Mouse (Mus musculus) right cerebral cortex, adult 18-20 months (tissue): ENCODE measurements at regions not wholly inside any gene's neighbourhood (a gene's known extent, or its start where the extent isn't known, plus 50 kb on each side); places are given as distances from the start of the nearest gene placed in this dataset.

Experiments
- DNase-seq: peaks from one replicate; pipeline ENCODE4 v3.0.0; 2022; ENCODE audit warnings: mixed read lengths

DNA sequence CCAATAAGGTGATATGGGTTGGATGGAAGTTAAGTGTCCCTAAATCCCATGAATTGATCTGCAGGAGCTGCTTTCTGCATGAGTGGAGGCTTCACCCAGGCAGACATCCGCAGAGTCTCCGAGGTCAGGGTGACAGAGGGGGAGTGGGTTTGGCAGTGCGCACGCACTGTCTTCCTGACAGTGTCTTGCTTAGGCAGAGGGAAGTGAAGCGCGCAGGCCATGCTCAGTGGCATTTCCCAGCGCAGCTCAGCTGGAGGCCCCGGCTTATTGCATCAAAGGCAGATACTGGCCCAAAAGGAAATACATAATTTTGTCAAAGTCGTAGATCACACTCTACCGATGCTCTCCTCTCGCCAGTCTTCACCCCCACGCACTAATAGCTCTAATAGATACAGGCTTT, 252.7 kb upstream of the Dnajc24 start:
- no peak for DNase-seq

- DNase-seq = no peak
These were observed 231.0 kb upstream of the Dnajc24 start for GRCm38 (mm10) chr2:106234358-106234757.

DNA sequence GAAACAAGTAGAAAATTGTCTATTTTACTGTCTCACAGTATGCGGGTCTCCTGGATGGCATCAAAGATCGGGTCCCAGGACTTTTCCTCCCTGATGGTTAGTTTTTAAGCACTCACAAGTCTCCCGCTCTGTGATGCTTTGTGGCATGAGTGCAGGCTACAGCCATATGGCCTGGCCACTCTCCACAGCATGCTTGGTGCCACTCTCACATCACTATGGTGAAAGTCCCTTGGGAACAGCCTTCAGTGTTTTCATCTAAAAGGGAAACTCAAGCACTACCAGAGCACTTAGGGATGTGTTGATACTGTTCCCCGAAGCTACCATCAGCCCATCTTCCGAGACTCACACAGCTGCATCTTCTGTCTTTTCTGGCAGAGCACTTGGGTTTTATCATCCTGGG, 227.8 kb upstream of the Dnajc24 start:
- DNase-seq = no peak

GRCm38 (mm10) chr2:106230021-106230420, 226.7 kb upstream of the Dnajc24 start:
- no peak for DNase-seq

DNA sequence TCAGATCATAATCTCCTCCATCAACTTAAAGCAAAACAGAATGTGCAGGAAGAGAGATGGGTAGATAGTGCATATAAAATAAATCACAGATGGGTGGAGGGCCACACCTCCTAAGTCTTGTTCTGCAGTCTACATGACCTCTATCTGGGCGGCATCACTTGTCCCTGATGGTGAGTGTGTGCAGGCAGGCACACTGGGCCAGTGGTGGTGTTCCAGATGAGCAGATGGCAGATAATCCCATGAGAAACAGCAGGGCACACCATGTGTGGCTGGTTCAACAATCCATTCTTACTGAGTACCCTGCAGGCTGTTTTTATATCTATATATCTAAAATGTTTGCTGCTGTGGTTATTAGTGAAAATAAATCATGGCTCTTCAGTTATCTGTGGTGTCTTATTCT, 224.9 kb upstream of the Dnajc24 start:
- no peak for DNase-seq

- peak; percentile 18 for DNase-seq
These were observed 212.8 kb upstream of the Dnajc24 start for GRCm38 (mm10) chr2:106216169-106216568.

DNA sequence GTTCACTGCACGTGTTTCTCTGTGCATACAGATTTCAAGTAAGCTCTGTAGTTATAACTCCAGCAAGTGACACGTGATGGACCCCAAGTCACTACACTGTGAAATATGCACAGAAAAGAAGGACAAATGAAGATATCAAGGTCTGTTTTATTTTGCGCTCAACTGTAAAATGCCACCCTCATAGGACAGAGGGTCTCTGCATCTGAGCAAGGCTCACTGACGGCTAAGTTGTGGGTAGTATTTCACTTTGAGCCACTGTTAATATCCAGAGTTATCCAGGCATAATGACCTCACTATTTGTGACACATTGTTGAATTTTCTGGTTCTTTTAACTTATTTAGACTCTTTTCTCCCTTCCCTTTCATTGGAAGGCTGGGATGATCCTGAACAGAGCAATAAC, 210.4 kb upstream of the Dnajc24 start:
- DNase-seq = no peak

DNA sequence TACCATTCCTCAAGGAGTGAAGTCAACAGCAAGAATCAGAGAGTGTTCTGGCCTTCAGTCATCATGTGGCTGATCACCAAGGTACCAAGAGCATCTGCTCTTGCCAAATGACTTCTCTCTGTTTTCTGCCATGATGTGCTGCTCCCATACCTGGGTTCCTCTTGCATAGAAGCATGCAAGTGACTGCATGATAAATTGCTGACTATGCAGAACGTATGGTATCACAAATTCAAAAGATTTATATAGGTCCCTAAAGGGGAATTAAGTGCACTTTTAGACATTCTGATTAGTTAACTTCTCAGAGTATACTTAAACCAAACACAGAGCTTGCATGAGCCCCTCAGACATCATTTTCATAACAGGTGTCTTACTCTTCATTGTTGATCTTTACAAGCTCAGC, 207.4 kb upstream of the Dnajc24 start:
- no peak for DNase-seq

DNA sequence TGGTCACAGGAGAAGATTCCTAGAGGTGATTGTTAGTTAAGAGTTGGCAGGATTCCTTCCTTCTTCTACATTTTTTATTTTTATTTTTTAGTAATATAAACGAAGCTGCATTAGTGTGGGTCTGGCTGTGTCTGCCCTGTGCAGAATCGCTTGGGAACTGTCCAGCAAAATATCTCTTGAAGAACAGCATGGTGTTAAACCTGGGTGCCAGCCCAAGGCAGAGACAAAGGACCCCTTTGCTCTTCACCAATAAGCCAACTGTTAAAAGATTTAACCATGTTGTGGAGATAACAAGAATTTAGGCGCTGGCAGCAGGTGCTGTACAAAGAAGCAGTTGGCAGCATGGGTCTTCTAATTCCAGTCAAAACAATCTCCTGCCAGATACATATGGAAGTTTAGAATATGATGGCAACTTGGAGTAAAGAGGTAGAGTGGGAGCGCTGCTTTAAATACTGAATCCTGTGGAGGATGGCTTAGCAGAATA, 205.5 kb upstream of the Dnajc24 start:
- DNase-seq = no peak

GRCm38 (mm10) chr2:106200130-106200529, 196.8 kb upstream of the Dnajc24 start:
- DNase-seq = no peak

- DNase-seq = no peak
These were observed 191.8 kb upstream of the Dnajc24 start for GRCm38 (mm10) chr2:106195170-106195569.

DNA sequence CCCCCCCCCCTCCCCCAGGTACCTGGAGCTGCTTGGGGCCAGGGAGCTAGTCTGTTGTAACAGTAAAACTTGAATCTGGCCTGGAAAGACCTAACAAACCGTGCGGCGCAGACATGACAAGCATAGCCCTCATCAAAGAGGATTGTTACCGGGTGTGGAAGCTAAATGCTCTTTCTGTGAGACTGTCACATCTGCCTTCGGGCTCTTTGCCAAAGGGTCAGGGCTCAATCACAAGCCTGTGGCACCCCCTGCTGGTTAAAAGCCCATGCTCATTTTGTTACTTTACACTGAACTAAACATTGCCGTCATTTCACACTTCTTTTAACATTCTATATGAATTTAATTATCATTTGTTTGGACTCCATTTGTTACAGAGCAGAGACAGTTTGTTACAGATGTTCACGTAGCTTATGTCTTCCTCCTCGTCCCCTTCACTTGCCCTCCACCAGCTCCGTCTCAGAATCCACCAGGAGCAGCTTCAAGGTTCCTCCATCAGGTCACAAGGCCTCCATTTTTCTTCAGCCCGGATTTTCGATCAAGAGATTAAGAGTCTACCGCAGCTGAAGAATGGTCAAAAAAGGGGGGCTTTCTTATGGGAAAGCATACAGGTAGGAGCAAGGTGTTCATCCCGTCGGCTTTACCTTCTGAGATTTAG, 191.1 kb upstream of the Dnajc24 start:
- peak; percentile 82 for DNase-seq

- DNase-seq = no peak
These were observed 190.6 kb upstream of the Dnajc24 start for GRCm38 (mm10) chr2:106193889-106194347.

DNA sequence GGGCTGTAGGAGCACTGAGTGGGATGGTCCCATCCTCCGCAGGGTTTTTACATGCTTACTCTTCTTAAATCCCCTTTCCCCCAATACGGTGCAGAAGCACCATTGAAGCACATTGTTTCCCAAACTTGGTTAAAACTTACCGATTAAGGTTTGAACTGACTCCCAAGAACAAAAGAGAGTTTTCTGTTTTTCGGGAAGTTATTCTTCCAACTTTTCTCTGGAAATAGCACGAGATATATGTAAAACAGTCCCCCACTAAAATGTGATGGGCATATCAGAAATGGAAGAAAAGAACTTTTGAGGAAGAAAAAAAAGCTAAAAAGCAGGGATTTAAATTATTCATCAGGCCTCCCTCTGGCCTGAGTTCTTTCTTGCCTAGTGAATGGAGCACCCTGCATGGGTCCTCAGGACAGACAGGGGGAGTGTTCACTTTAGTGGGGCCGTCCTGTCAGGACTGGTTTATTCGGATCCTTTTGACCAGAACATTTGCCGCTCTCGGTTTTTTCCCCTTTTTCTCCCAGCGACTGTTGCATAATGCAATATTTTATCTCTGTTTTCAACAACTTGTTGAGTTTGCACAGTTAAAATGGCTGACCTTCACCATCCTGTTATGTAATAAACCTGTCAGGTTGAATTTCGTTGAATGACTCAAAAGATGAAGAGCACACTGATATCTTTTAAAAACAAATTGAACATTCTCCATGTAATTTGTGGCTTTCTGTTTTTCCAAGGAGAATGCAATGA, 187.4 kb upstream of the Dnajc24 start:
- DNase-seq = no peak

DNA sequence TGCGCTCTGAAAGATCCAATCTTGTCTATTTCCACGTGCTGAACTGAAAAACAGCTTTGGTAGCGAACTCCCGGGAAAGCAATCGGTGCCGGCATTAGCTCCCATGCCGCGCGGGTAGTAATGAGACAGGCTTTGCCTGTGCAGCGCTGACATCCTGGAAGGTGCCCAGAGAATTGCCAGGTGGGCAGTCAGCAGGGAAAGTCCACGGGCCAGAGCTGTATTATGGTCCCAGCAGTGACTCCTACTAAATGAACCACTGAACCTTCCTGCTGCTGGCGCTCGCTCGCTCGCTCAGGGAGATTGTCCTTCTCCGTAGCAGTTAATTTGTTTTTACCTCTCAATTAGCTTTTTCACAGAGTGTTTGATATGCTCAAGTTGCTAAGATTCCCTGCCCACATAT, 180.3 kb upstream of the Dnajc24 start:
- DNase-seq = no peak

GRCm38 (mm10) chr2:106182051-106182450, 178.7 kb upstream of the Dnajc24 start:
- no peak for DNase-seq

- DNase-seq = no peak
These were observed 159.3 kb upstream of the Dnajc24 start for GRCm38 (mm10) chr2:106162681-106163080.

DNA sequence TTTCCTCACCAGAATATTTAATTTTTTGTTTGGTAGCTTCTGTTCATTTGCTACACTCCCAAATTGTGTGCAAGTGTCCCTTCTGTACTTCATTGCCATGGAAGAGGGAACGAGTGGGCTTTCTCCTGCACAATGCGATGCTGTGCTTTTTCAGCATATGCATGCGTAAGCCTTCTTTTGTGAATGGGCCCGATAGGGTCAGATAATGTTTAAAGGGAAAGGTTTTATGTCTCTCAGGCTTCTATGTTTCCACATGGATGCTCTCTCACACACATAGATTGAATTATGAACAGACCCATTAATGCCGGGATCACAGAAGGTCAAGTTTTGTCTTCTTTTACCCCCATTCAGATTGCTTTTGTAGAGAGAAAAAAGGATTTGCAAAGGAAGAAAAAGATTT, 158.5 kb upstream of the Dnajc24 start:
- no peak for DNase-seq

- no peak for DNase-seq
These were observed 146.4 kb upstream of the Dnajc24 start for GRCm38 (mm10) chr2:106149701-106150100.

- no peak for DNase-seq
These were observed 137.6 kb upstream of the Dnajc24 start for GRCm38 (mm10) chr2:106140931-106141330.

GRCm38 (mm10) chr2:106101002-106101401, 97.7 kb upstream of the Dnajc24 start:
- no peak for DNase-seq

DNA sequence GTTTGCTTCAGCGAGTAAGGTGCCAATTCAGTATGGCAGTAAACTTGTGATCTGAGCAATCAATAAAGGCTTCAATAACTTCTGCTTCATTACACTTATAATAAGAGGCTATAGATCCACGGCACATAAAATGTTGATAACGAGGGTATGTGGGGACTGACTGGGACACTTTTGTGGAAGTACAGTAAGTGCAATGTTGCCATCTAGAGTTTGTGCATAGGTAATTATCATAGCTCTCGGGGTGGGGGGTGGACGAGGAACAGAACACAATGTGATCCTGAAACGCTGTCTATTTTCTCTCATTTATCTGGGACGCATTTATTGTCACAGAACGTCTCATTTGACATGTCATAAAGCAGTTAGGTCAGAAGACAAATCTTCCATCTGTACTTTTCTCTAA, 82.8 kb upstream of the Dnajc24 start:
- DNase-seq = no peak

DNA sequence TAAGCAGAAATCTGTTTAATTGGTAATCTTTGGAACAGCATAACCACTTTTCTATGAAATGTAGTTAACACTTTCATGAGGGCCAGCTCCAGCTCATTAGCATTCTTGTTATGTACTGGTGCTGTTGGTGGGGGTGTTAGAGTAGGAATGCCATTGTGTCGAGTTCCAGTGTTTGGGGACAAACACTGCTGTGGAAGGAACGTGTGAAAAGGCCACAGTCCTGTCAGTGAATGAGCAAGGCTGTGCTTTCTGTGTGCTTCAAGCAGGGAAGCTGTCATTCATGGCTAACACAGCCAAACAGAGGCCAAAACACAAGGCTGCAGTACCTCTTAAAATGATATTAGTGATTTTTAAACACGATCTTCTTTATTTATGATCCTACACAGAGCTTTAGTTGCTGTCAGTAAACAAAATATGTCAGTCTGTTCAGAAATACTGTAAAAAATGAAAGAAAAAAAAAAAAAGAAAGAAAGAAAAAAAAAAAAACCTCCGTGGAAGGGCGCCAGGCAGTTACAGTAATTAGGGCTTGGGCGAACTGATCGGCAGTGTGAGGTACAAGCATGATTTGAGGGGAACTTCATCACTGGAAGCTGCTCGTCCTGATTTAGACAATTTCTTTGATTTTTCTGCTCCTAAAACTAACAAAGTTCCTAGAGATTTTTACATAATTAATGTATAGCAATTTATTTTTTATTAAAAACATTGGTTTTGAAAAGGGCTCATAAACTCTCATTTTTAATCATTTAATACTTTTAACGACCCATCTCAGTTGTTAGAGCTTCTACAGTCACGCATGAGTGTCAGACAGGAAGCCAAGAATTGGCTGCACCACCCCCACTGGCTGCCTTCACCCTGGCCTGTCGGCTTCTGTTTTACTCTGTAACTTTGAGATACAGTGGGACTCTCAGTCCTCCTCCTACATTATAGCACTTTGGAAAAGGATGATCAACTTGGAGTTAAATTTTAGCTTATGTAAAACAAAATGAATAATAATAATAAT, 80.8 kb upstream of the Dnajc24 start:
- DNase-seq = no peak
